Mouse (Mus musculus) embryonic facial prominence, embryonic 10.5 days (tissue): ENCODE data around the gene Fhad1. TPM values are rescaled to one million over a fixed set of nuclear protein-coding genes. Genes with fewer than 3 reads are reported as not detected.
"Not testable (repeated sequence)": the region's sequence is repeated elsewhere in the genome, so short reads cannot be mapped to it uniquely, and the experiment has no call there.

ENCODE experiments used
- DNase-seq: peaks from one replicate; pipeline ENCODE4 v3.0.0-alpha.2; 2017; ENCODE audit warnings: low spot score
- H3K27ac ChIP-seq: fragments of 300-500 bp; sonication (generic); replicated peaks from 2 replicates; pipeline ENCODE4 v1.5.1; 2016; ENCODE audit warnings: mild to moderate bottlenecking
- H3K27me3 ChIP-seq: fragments of 300-500 bp; sonication (generic); replicated peaks from 2 replicates; pipeline ENCODE4 v1.6.1; 2016; ENCODE audit warnings: low read depth, mild to moderate bottlenecking; ENCODE audit not compliant: poor library complexity, severe bottlenecking
- H3K36me3 ChIP-seq: fragments of 300-500 bp; sonication (generic); replicated peaks from 2 replicates; pipeline ENCODE4 v1.6.1; 2016; ENCODE audit warnings: mild to moderate bottlenecking, moderate library complexity
- H3K4me1 ChIP-seq: fragments of 300-500 bp; sonication (generic); 2 replicates; pipeline ENCODE4 v1.6.1; 2016
- H3K4me3 ChIP-seq: fragments of 300-500 bp; sonication (generic); 2 replicates; pipeline ENCODE4 v1.5.1; 2016; ENCODE audit warnings: mild to moderate bottlenecking, moderate library complexity
- H3K9me3 ChIP-seq: fragments of 300-500 bp; sonication (generic); 2 replicates; pipeline ENCODE4 v1.6.1; 2016; ENCODE audit warnings: mild to moderate bottlenecking
- WGBS: fragments of 180-500 bp; shearing (Covaris S2); methylation state at CpG from one replicate; pipeline ENCODE4 v1.1.7; 2016; 5-methylcytosine and 5-hydroxymethylcytosine counted together
- polyA plus RNA-seq: library from polyadenylated mRNA; unstranded; fragments of >200 nt; fragmentation: Nextera tagmentation; extraction: Ambion mirVana; gene quantifications from 2 replicates; pipeline ENCODE4 v1.2.1, GENCODE M21; 2016

The Fhad1 gene
- polyA plus RNA-seq, 1 experiment from 2014 or later, result 0.50 TPM

DNA sequence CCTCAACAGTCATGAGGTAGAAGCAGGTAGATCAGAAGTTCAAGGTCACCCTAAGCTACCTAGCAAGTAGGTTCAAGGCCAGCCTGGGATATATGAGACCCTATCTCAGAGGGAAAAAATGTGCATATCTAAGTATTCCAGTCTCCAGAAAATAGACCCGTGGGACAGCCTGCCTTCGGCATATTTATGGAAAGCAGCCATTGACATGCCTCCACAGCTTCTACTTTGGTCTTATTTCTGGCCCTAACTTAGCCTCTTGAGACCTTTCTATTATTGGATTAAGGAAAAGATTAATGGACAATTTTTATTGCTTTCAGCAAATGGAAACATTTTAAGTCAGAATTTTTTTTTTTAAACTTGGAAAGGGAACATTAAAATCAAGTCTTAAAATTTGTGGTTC lies 12.1 kb upstream of the Fhad1 start:
- DNase-seq, result no peak

DNA sequence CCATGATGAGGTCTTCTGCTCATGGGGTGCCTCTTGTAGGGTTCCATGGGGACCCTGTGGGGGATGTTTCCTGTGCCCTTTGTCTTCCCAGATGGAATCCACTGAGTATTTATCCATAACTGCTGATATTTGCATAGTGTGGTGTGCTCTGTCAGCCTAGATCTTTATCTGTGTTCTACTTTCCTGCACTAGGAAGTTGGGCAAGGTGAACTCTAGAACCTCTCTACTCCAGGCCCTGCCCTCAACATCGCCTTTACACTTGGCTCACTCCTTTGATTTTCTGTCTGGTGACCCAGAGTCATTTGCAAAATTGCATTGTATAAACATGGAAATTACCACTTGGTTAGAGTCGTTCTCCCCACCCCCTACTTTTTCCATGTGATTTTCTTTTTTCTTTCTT lies 9.7 kb upstream of the Fhad1 start:
- H3K27ac ChIP-seq, result no peak overlapping the region
- H3K36me3 ChIP-seq, result no peaks in the 10 kb centered on the region
- no peak overlapping the region for H3K4me3 ChIP-seq
- 90% methylated on average over 2 of the region's 2 CpGs for WGBS
- no peaks in the 10 kb centered on the region for H3K4me1 ChIP-seq
- H3K27me3 ChIP-seq, result no peaks in the 10 kb centered on the region
- no peak for DNase-seq
- H3K9me3 ChIP-seq, result peaks cover 4% of the 10 kb centered on the region; the same call in 1 of the 2 replicates

More for the DNA sequence above, 12.1 kb upstream of the Fhad1 start:
- Histone ChIP-seq H3K4me1 (no peaks in the 10 kb centered on the region), H3K9me3 (peaks cover 4% of the 10 kb centered on the region; the same call in 1 of the 2 replicates), H3K27ac (no peak overlapping the region), H3K4me3 (no peak overlapping the region), H3K27me3 (no peaks in the 10 kb centered on the region), H3K36me3 (peaks cover 9% of the 10 kb centered on the region)
- 88% methylated on average over 2 of the region's 2 CpGs for WGBS

- peaks cover 4% of the 10 kb centered on the region; the same call in 1 of the 2 replicates for H3K9me3 ChIP-seq
- H3K4me3 ChIP-seq, result no peak overlapping the region
- H3K36me3 ChIP-seq, result no peaks in the 10 kb centered on the region
- no peak for DNase-seq
- peaks cover 5% of the 10 kb centered on the region for H3K4me1 ChIP-seq
- WGBS, result 76% methylated on average over 4 of the region's 4 CpGs
- H3K27me3 ChIP-seq, result no peaks in the 10 kb centered on the region
- no peak overlapping the region for H3K27ac ChIP-seq
These were observed 8.3 kb upstream of the Fhad1 start for GRCm38 (mm10) chr4:142023166-142023565.

GRCm38 (mm10) chr4:142017686-142018085 lies 2.8 kb upstream of the Fhad1 start:
- Histone ChIP-seq H3K4me3 (no peak overlapping the region), H3K9me3 (no peaks in the 10 kb centered on the region), H3K27me3 (peaks cover 52% of the 10 kb centered on the region), H3K36me3 (no peaks in the 10 kb centered on the region), H3K27ac (peak overlapping the region; percentile 24; the same call in 1 of the 2 replicates), H3K4me1 (peaks cover 35% of the 10 kb centered on the region)
- no peak for DNase-seq
- 61% methylated on average over 15 of the region's 15 CpGs for WGBS

GRCm38 (mm10) chr4:142011236-142011635 lies 3.6 kb downstream of the Fhad1 start:
- peaks cover 21% of the 10 kb centered on the region for H3K4me1 ChIP-seq
- no peaks in the 10 kb centered on the region for H3K36me3 ChIP-seq
- 90% methylated on average over 13 of the region's 13 CpGs for WGBS
- H3K27ac ChIP-seq, result no peak overlapping the region
- H3K9me3 ChIP-seq, result no peaks in the 10 kb centered on the region
- no peak overlapping the region for H3K4me3 ChIP-seq
- DNase-seq, result no peak
- H3K27me3 ChIP-seq, result peaks cover 49% of the 10 kb centered on the region

DNA sequence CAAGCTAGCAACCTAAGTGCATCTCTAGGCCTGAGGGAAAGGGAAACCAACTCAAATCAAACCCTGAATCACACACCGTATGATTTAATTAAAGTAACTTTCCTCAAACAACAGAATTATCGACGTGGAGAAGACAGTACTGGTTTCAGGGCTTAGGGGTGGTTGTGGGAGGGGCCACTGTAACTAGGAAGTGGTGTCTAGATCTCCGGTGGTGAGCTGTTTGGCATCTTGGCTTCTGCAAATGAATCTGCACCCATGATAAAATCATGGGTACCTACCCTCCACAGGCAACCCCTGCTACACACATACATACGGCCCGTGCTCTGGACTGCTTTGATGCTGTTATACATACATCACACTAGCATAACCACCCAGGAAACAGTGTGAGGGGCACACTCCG lies 4.4 kb downstream of the Fhad1 start:
- Histone ChIP-seq H3K9me3 (no peaks in the 10 kb centered on the region), H3K27ac (no peak overlapping the region), H3K36me3 (no peaks in the 10 kb centered on the region), H3K27me3 (peaks cover 41% of the 10 kb centered on the region), H3K4me3 (no peak overlapping the region), H3K4me1 (peaks cover 17% of the 10 kb centered on the region)
- 83% methylated on average over 7 of the region's 7 CpGs for WGBS
- no peak for DNase-seq

GRCm38 (mm10) chr4:142008206-142008605 lies 6.7 kb downstream of the Fhad1 start:
- Histone ChIP-seq H3K4me3 (no peak overlapping the region), H3K9me3 (no peaks in the 10 kb centered on the region), H3K36me3 (no peaks in the 10 kb centered on the region), H3K27me3 (peaks cover 19% of the 10 kb centered on the region), H3K27ac (no peak overlapping the region), H3K4me1 (peaks cover 6% of the 10 kb centered on the region)
- WGBS, result 83% methylated on average over 11 of the region's 11 CpGs
- no peak for DNase-seq

GRCm38 (mm10) chr4:142000581-142000980 lies 14.3 kb downstream of the Fhad1 start:
- H3K4me1 ChIP-seq, result peaks cover 8% of the 10 kb centered on the region
- 70% methylated on average over 9 of the region's 9 CpGs for WGBS
- no peaks in the 10 kb centered on the region for H3K36me3 ChIP-seq
- no peak for DNase-seq
- H3K9me3 ChIP-seq, result no peaks in the 10 kb centered on the region
- no peaks in the 10 kb centered on the region for H3K27me3 ChIP-seq
- no peak overlapping the region for H3K27ac ChIP-seq
- H3K4me3 ChIP-seq, result no peak overlapping the region

GRCm38 (mm10) chr4:141999494-142000074 lies 15.3 kb downstream of the Fhad1 start:
- no peaks in the 10 kb centered on the region for H3K27me3 ChIP-seq
- no peaks in the 10 kb centered on the region for H3K9me3 ChIP-seq
- H3K27ac ChIP-seq, result no peak overlapping the region
- no peaks in the 10 kb centered on the region for H3K36me3 ChIP-seq
- DNase-seq, result no peak
- peaks cover 8% of the 10 kb centered on the region for H3K4me1 ChIP-seq
- 65% methylated on average over 7 of the region's 7 CpGs for WGBS
- H3K4me3 ChIP-seq, result no peak overlapping the region

- DNase-seq, result peak; percentile 60
- Histone ChIP-seq H3K4me3 (peak overlapping the region; percentile 57), H3K4me1 (peaks cover 13% of the 10 kb centered on the region), H3K9me3 (no peaks in the 10 kb centered on the region), H3K27me3 (no peaks in the 10 kb centered on the region), H3K27ac (peak overlapping the region; percentile 80), H3K36me3 (no peaks in the 10 kb centered on the region)
- WGBS, result 23% methylated on average over 11 of the region's 11 CpGs
These were observed 16.5 kb downstream of the Fhad1 start for GRCm38 (mm10) chr4:141998282-141998821.

GRCm38 (mm10) chr4:141996880-141997279 lies 18.0 kb downstream of the Fhad1 start:
- Histone ChIP-seq H3K4me3 (no peak overlapping the region), H3K27ac (no peak overlapping the region), H3K27me3 (no peaks in the 10 kb centered on the region), H3K36me3 (no peaks in the 10 kb centered on the region), H3K9me3 (no peaks in the 10 kb centered on the region), H3K4me1 (peaks cover 21% of the 10 kb centered on the region)
- 79% methylated on average over 3 of the region's 3 CpGs for WGBS
- no peak for DNase-seq

- no peaks in the 10 kb centered on the region for H3K27me3 ChIP-seq
- WGBS, result 83% methylated on average over 7 of the region's 7 CpGs
These were observed 18.8 kb downstream of the Fhad1 start for GRCm38 (mm10) chr4:141996086-141996485.

DNA sequence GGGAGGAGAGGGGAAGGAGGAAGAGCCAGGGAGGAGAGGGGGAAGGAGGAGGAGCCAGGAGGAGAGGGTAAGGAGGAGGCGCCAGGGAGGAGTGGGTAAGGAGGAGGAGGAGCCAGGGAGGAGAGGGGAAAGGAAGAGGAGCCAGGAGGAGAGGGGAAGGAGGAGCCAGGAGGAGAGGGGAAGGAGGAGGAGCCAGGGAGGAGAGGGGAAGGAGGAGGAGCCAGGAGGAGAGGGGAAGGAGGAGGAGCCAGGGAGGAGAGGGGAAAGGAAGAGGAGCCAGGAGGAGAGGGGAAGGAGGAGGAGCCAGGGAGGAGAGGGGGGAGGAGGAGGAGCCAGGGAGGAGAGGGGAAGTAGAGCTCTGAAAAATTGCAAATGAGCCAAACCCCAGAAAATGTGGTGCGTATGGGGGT lies 20.8 kb downstream of the Fhad1 start:
- not testable (repeated sequence) for H3K36me3 ChIP-seq, DNase-seq, H3K27ac ChIP-seq, H3K27me3 ChIP-seq, H3K9me3 ChIP-seq, H3K4me3 ChIP-seq
- H3K4me1 ChIP-seq, result peaks cover 21% of the 10 kb centered on the region
- 33% methylated on average over 2 of the region's 2 CpGs for WGBS

More at GRCm38 (mm10) chr4:141996086-141996485, 18.8 kb downstream of the Fhad1 start:
- no peak for DNase-seq
- no peaks in the 10 kb centered on the region for H3K36me3 ChIP-seq
- H3K27ac ChIP-seq, result no peak overlapping the region
- H3K9me3 ChIP-seq, result no peaks in the 10 kb centered on the region
- H3K4me3 ChIP-seq, result no peak overlapping the region
- H3K4me1 ChIP-seq, result peaks cover 21% of the 10 kb centered on the region
